Mouse (Mus musculus) embryonic fibroblast, embryonic 13.5 days (primary cell): ENCODE measurements at regions not wholly inside any gene's neighbourhood (a gene's known extent, or its start where the extent isn't known, plus 50 kb on each side); places are given as distances from the start of the nearest gene placed in this dataset.

Source experiments
- CTCF ChIP-seq: IDR thresholded peaks from 2 replicates; pipeline ENCODE4 v1.5.1; 2011; ENCODE audit warnings: mild to moderate bottlenecking, control low read depth, low read length, moderate library complexity, borderline replicate concordance; ENCODE audit not compliant: insufficient read depth
- POLR2A ChIP-seq: IDR thresholded peaks from 2 replicates; pipeline ENCODE4 v1.6.1; 2011; ENCODE audit warnings: low read depth, mild to moderate bottlenecking, control low read depth, low read length, moderate library complexity

DNA sequence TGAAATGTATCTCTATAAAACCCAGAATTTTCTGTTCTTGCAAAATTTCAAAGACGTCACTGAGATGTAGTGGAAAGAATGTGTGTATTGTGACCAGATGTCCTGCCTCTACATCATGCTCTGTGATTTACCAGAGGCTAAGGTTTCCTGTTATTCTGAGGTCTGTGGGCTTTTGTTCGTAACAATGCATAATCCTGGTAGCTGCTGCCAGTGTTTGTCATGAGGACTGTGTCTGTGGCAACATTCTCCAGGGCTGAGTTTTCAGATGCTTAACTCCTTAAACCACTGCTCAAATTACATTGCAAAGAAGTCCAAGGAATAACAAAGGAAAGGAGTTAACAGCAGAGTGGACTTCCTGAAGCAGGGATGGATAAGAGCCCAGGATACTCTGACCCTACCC is 269.0 kb upstream of the Clnk start:
- TF ChIP-seq CTCF = no peak
- no peak for TF ChIP-seq POLR2A
